In genomic region chr10:128008207-128008889, GRCm38 (mm10) we compare ENCODE assay signal across 8 mouse cellular contexts. TPM values are rescaled to one million over a fixed set of nuclear protein-coding genes. Genes with fewer than 3 reads are reported as not detected.
A peak's percentile ranks its signal among the peaks of the same experiment; 100 is the strongest.
DNase-seq lines count a peak whose midpoint lies in the region; ATAC-seq and TF ChIP-seq lines count a peak whose summit lies in the region.

No protein-coding gene starts in this region.

- no peak overlapping the region for H3K27ac ChIP-seq in heart, embryonic 12.5 days (ENCODE audit: poor library complexity, severe bottlenecking)
- no peak overlapping the region for H3K27ac ChIP-seq in kidney, postnatal 0 days
- no peak overlapping the region for H3K27ac ChIP-seq in liver, adult 2 months (replicated peaks; ENCODE audit: insufficient read depth, low read depth, low read length)
- H3K27ac ChIP-seq in stomach, embryonic 14.5 days (ENCODE audit: low read length): no peak overlapping the region

- TF ChIP-seq POLR2A in liver, adult 2 months (IDR thresholded peaks at IDR 0.05; ENCODE audit: extremely low read depth, insufficient read depth, low read length): no peak

- WGBS in heart, embryonic 12.5 days: 8% methylated on average over 4 of the region's 4 CpGs
- 7% methylated on average over 4 of the region's 4 CpGs for WGBS in kidney, postnatal 0 days
- 8% methylated on average over 4 of the region's 4 CpGs for WGBS in liver, adult 2 months
- 3% methylated on average over 4 of the region's 4 CpGs for WGBS in stomach, embryonic 14.5 days

- H3K79me2 ChIP-seq in liver, adult 2 months (ENCODE audit: control insufficient read depth, insufficient read depth, low read length): peaks cover 4% of the 10 kb centered on the region; the same call in 1 of the 2 replicates

- H3K4me2 ChIP-seq in heart, embryonic 12.5 days: no peak overlapping the region
- H3K4me2 ChIP-seq in kidney, postnatal 0 days (ENCODE audit: low read length): no peak overlapping the region
- no peak overlapping the region for H3K4me2 ChIP-seq in stomach, embryonic 14.5 days (replicated peaks; ENCODE audit: low read depth, low read length)

- H3K9ac ChIP-seq in heart, embryonic 12.5 days: no peak overlapping the region
- H3K9ac ChIP-seq in kidney, postnatal 0 days (ENCODE audit: low read depth, low read length): no peak overlapping the region
- H3K9ac ChIP-seq in liver, adult 2 months (ENCODE audit: low read depth, low read length): no peak overlapping the region
- no peak overlapping the region for H3K9ac ChIP-seq in stomach, embryonic 14.5 days (replicated peaks; ENCODE audit: low read depth, low read length)

- DNase-seq in B cell, adult 2 months: peak; percentile 76 to 78
- DNase-seq in adrenal gland, postnatal 25 days: peak; percentile 71
- peak; percentile 93 for DNase-seq in kidney, postnatal 0 days (ENCODE audit: low spot score)
- DNase-seq in liver, adult 2 months (ENCODE audit: extremely low read depth, low read depth, low spot score): peak; percentile 77
- DNase-seq in natural killer cell, adult 2 months (ENCODE audit: low spot score in 2 of 2): peak; percentile 38 to 66

- peak; percentile 82 for ATAC-seq in erythroblast, adult 5-6 weeks (replicated peaks; ENCODE audit: low FRiP score, poor library complexity, severe bottlenecking)
- peak; percentile 74; the same call in 1 of the 2 replicates for ATAC-seq in heart, embryonic 12.5 days (ENCODE audit: insufficient number of reproducible peaks, low FRiP score)
- no peak for ATAC-seq in kidney, postnatal 0 days (replicated peaks; ENCODE audit: low FRiP score, low read depth)
- ATAC-seq in stomach, embryonic 14.5 days (ENCODE audit: insufficient number of reproducible peaks, insufficient read depth, low FRiP score, low read depth): peak; percentile 58; the same call in 1 of the 2 replicates

- no peaks in the 10 kb centered on the region for H3K9me3 ChIP-seq in heart, embryonic 12.5 days (replicated peaks)
- H3K9me3 ChIP-seq in kidney, postnatal 0 days (replicated peaks; ENCODE audit: low read length): no peaks in the 10 kb centered on the region
- no peaks in the 10 kb centered on the region for H3K9me3 ChIP-seq in stomach, embryonic 14.5 days (ENCODE audit: control insufficient read depth, low read depth, low read length)

- TF ChIP-seq CTCF in kidney, postnatal 0 days (IDR thresholded peaks at IDR 0.05; ENCODE audit: low read depth): peak; percentile 92
- TF ChIP-seq CTCF in liver, adult 2 months (IDR thresholded peaks at IDR 0.05; ENCODE audit: low read depth, low read length): peak; percentile 33; the same call in 1 of the 2 replicates

- no peaks in the 10 kb centered on the region for H3K36me3 ChIP-seq in heart, embryonic 12.5 days
- no peaks in the 10 kb centered on the region for H3K36me3 ChIP-seq in kidney, postnatal 0 days (ENCODE audit: insufficient read depth, low read length)
- no peaks in the 10 kb centered on the region for H3K36me3 ChIP-seq in liver, adult 2 months (ENCODE audit: control insufficient read depth, insufficient read depth, low read length)
- no peaks in the 10 kb centered on the region for H3K36me3 ChIP-seq in stomach, embryonic 14.5 days (ENCODE audit: control insufficient read depth, insufficient read depth, low read length)

- no peaks in the 10 kb centered on the region for H3K4me1 ChIP-seq in heart, embryonic 12.5 days (replicated peaks)
- H3K4me1 ChIP-seq in kidney, postnatal 0 days (replicated peaks; ENCODE audit: insufficient read depth, low read length): no peaks in the 10 kb centered on the region
- peaks cover 4% of the 10 kb centered on the region; the same call in 1 of the 2 replicates for H3K4me1 ChIP-seq in liver, adult 2 months (ENCODE audit: control insufficient read depth, insufficient read depth, low read length)
- H3K4me1 ChIP-seq in stomach, embryonic 14.5 days (ENCODE audit: control insufficient read depth, insufficient read depth, low read length): no peaks in the 10 kb centered on the region

- no peaks in the 10 kb centered on the region for H3K27me3 ChIP-seq in heart, embryonic 12.5 days (replicated peaks)
- no peaks in the 10 kb centered on the region for H3K27me3 ChIP-seq in kidney, postnatal 0 days (ENCODE audit: insufficient read depth, low read length)
- H3K27me3 ChIP-seq in liver, adult 2 months (ENCODE audit: control insufficient read depth, insufficient read depth, low read length): no peaks in the 10 kb centered on the region
- no peaks in the 10 kb centered on the region for H3K27me3 ChIP-seq in stomach, embryonic 14.5 days (ENCODE audit: control insufficient read depth, insufficient read depth, low read length)

- no peak overlapping the region for H3K4me3 ChIP-seq in heart, embryonic 12.5 days
- H3K4me3 ChIP-seq in kidney, postnatal 0 days (replicated peaks; ENCODE audit: low read depth, low read length): no peak overlapping the region
- no peak overlapping the region for H3K4me3 ChIP-seq in liver, adult 2 months (ENCODE audit: insufficient read depth, low read depth, low read length)
- no peak overlapping the region for H3K4me3 ChIP-seq in stomach, embryonic 14.5 days (ENCODE audit: low read depth, low read length)

RNA-seq across cellular contexts. Expression of gene Hsd17b6, which starts 0.9 kb away (rescaled TPM):
- total RNA-seq in adrenal gland, postnatal 25 days (2021): 1.1 TPM in 1 of 2 replicates, not detected in the other
- total RNA-seq in erythroblast, adult 5-6 weeks (2015; ENCODE audit: low replicate concordance): not detected in 2 replicates
- total RNA-seq in erythroblast, adult 5-6 weeks (2017; ENCODE audit: low replicate concordance): not detected in 2 replicates
- not detected in 2 replicates for polyA plus RNA-seq in heart, embryonic 12.5 days (2016; fragmentation: Nextera tagmentation; extraction: Ambion mirVana)
- not detected in 2 replicates for polyA plus RNA-seq in kidney, postnatal 0 days (2015; fragmentation: Nextera tagmentation; extraction: Ambion mirVana)
- total RNA-seq in liver, adult 2 months (2014; rRNA removed): 468 and 651 TPM in 2 replicates
- polyA plus RNA-seq in liver, adult 2 months (2012; rRNA removed): 229 and 364 TPM in 2 replicates
- polyA plus RNA-seq in stomach, embryonic 14.5 days (2014; fragmentation: Nextera tagmentation; extraction: Ambion mirVana): not detected in 2 replicates

RNA-seq across cellular contexts. Expression of gene Prim1, which starts 6.6 kb away (rescaled TPM):
- total RNA-seq in adrenal gland, postnatal 25 days (2021): 6.6 and 6.8 TPM in 2 replicates
- 37.6 and 56.5 TPM in 2 replicates for total RNA-seq in erythroblast, adult 5-6 weeks (2015; ENCODE audit: low replicate concordance)
- 44.7 and 56.1 TPM in 2 replicates for total RNA-seq in erythroblast, adult 5-6 weeks (2017; ENCODE audit: low replicate concordance)
- polyA plus RNA-seq in heart, embryonic 12.5 days (2016; fragmentation: Nextera tagmentation; extraction: Ambion mirVana): 50.0 and 50.6 TPM in 2 replicates
- 43.9 and 53.2 TPM in 2 replicates for polyA plus RNA-seq in kidney, postnatal 0 days (2015; fragmentation: Nextera tagmentation; extraction: Ambion mirVana)
- total RNA-seq in liver, adult 2 months (2014; rRNA removed): 3.5 and 5.5 TPM in 2 replicates
- 1.3 and 1.5 TPM in 2 replicates for polyA plus RNA-seq in liver, adult 2 months (2012; rRNA removed)
- polyA plus RNA-seq in stomach, embryonic 14.5 days (2014; fragmentation: Nextera tagmentation; extraction: Ambion mirVana): 82.3 and 82.5 TPM in 2 replicates

RNA-seq across cellular contexts. Expression of gene Naca, which starts 27.0 kb away (rescaled TPM):
- 566 and 612 TPM in 2 replicates for total RNA-seq in adrenal gland, postnatal 25 days (2021)
- 219 and 262 TPM in 2 replicates for total RNA-seq in erythroblast, adult 5-6 weeks (2015; ENCODE audit: low replicate concordance)
- total RNA-seq in erythroblast, adult 5-6 weeks (2017; ENCODE audit: low replicate concordance): 350 and 361 TPM in 2 replicates
- 573 and 577 TPM in 2 replicates for polyA plus RNA-seq in heart, embryonic 12.5 days (2016; fragmentation: Nextera tagmentation; extraction: Ambion mirVana)
- 769 and 820 TPM in 2 replicates for polyA plus RNA-seq in kidney, postnatal 0 days (2015; fragmentation: Nextera tagmentation; extraction: Ambion mirVana)
- total RNA-seq in liver, adult 2 months (2014; rRNA removed): 353 and 448 TPM in 2 replicates
- 170 and 182 TPM in 2 replicates for polyA plus RNA-seq in liver, adult 2 months (2012; rRNA removed)
- 899 and 913 TPM in 2 replicates for polyA plus RNA-seq in stomach, embryonic 14.5 days (2014; fragmentation: Nextera tagmentation; extraction: Ambion mirVana)

RNA-seq across cellular contexts. Expression of gene Ptges3, which starts 50.4 kb away (rescaled TPM):
- 167 and 204 TPM in 2 replicates for total RNA-seq in adrenal gland, postnatal 25 days (2021)
- total RNA-seq in erythroblast, adult 5-6 weeks (2015; ENCODE audit: low replicate concordance): 44.0 and 46.6 TPM in 2 replicates
- total RNA-seq in erythroblast, adult 5-6 weeks (2017; ENCODE audit: low replicate concordance): 65.1 and 65.8 TPM in 2 replicates
- polyA plus RNA-seq in heart, embryonic 12.5 days (2016; fragmentation: Nextera tagmentation; extraction: Ambion mirVana): 363 and 375 TPM in 2 replicates
- 467 and 468 TPM in 2 replicates for polyA plus RNA-seq in kidney, postnatal 0 days (2015; fragmentation: Nextera tagmentation; extraction: Ambion mirVana)
- 90.4 and 97.3 TPM in 2 replicates for total RNA-seq in liver, adult 2 months (2014; rRNA removed)
- polyA plus RNA-seq in liver, adult 2 months (2012; rRNA removed): 24.8 and 30.9 TPM in 2 replicates
- polyA plus RNA-seq in stomach, embryonic 14.5 days (2014; fragmentation: Nextera tagmentation; extraction: Ambion mirVana): 474 and 487 TPM in 2 replicates

Comparison
In these comparisons a context has a peak if more than half of its experiments do, and no peak if none do; other contexts are left out.
1. RNA of gene Hsd17b6, which starts 0.9 kb away (polyA plus RNA-seq): 229 to 364 TPM in liver, adult 2 months; not detected in heart, embryonic 12.5 days, not detected in kidney, postnatal 0 days and not detected in stomach, embryonic 14.5 days; every median in the first group is over 100 times any median in the second.
2. RNA of gene Prim1, which starts 6.6 kb away (polyA plus RNA-seq): 82.3 to 82.5 TPM in stomach, embryonic 14.5 days, 50.0 to 50.6 TPM in heart, embryonic 12.5 days and 43.9 to 53.2 TPM in kidney, postnatal 0 days; 1.3 to 1.5 TPM in liver, adult 2 months; every median in the first group is over 10 times any median in the second.
3. Peak in every context shown above with its lines, with median percentiles within 50 percentile points of each other: DNase-seq.